Mouse (Mus musculus): ENCODE results near the gene Gm16867. TPM values are rescaled to one million over a fixed set of nuclear protein-coding genes. Genes with fewer than 3 reads are reported as not detected.

Gene Gm16867
- 2.1 TPM for polyA plus RNA-seq (2014; fragmentation: Illumina TruSeq; extraction: RNeasy Lipid Tissue Mini Kit (QIAGEN cat#74804); ENCODE audit: low read depth, low replicate concordance)

DNA sequence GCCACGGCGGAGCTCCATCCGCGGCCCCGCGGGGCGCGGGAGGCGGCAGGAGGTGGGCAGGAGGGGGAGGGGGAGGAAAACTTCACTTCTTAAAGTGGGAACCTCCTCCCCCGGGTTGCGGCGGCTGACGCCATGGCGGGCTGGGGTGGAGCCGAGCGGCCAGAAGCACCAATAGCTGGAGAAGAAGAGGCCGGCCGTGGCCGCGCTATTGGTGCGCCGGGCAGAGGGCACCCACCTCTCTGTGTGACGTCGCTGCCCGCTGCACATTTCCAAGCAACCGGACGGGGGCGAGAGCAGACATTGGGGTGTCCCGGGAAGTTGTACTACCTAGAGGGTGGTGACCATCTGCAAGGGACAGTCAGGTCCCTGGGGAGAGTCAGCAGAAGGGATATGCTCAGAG lies at the start of gene Gm16867:
Gene Gm16867, minus strand, starts transcription at position 189 of the 400 bp plus-strand sequence.

DNA sequence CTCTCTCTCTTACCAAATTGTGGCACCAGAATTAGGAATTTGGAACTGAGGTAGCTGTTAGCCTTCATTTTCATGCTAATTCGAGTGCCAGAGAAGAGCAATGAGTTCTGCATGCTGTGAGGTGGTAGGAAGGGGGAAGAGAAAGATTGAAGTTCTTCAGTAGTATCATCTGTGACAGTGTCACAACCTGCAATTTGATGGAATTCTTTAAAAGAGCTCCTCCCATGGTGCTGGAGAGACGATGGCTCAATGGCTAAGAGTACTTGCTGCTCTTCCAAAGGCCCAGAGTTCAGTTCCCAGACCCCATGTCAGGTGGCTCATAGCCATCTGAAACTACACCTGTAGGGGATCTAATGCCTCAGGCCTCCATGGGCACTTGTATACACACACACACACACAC lies 9.3 kb upstream of the Gm16867 start, which contains the start of gene Gm27179:
Gene Gm27179, minus strand, starts transcription at position 101 of the 400 bp plus-strand sequence.

Other genes with a start within 250 kb of the Gm16867 start
- not detected for gene Synb, start 209.1 kb downstream of the Gm16867 start, polyA plus RNA-seq (2014; fragmentation: Illumina TruSeq; extraction: RNeasy Lipid Tissue Mini Kit (QIAGEN cat#74804); ENCODE audit: low read depth, low replicate concordance)
- gene Gm27179, start 9.2 kb upstream of the Gm16867 start, polyA plus RNA-seq (2014; fragmentation: Illumina TruSeq; extraction: RNeasy Lipid Tissue Mini Kit (QIAGEN cat#74804); ENCODE audit: low read depth, low replicate concordance): not detected
- 16.3 TPM for gene Entpd4b, start 52.1 kb upstream of the Gm16867 start, polyA plus RNA-seq (2014; fragmentation: Illumina TruSeq; extraction: RNeasy Lipid Tissue Mini Kit (QIAGEN cat#74804); ENCODE audit: low read depth, low replicate concordance)

All from kidney, adult 10 weeks (tissue).